Mouse (Mus musculus) MEL (cell line): ENCODE measurements around the gene Boc. TPM values are rescaled to one million over a fixed set of nuclear protein-coding genes. Genes with fewer than 3 reads are reported as not detected.

Experiments
- DNase-seq: peaks from one replicate; pipeline ENCODE4 v3.0.0; 2011; ENCODE audit warnings: low read depth, low spot score
- H3K27ac ChIP-seq: 2 replicates; pipeline ENCODE4 v1.5.1; 2012; ENCODE audit warnings: low read depth, mild to moderate bottlenecking, control low read depth, low read length, moderate library complexity; ENCODE audit not compliant: control insufficient read depth
- H3K27me3 ChIP-seq, 2 experiments: fragments of 150-350 bp in 1 of 2; sonication (generic) in 1 of 2; 2 replicates each; pipeline ENCODE4 v1.6.1; 2012; ENCODE audit warnings: low read length in 2 of 2, mild to moderate bottlenecking in 2 of 2, improper control_type of control experiment in 1 of 2, moderate library complexity in 1 of 2; ENCODE audit not compliant: insufficient read depth in 2 of 2, control insufficient read depth in 1 of 2
- H3K36me3 ChIP-seq, 2 experiments: 2 replicates each; pipeline ENCODE4 v1.6.1; 2012 to 2014; ENCODE audit warnings: low read length in 2 of 2, improper control_type of control experiment in 1 of 2, inconsistent platforms in 1 of 2, mild to moderate bottlenecking in 1 of 2; ENCODE audit not compliant: insufficient read depth in 2 of 2, control insufficient read depth in 1 of 2
- H3K4me1 ChIP-seq, 2 experiments: fragments of 150-350 bp in 1 of 2; sonication (generic) in 1 of 2; 2 replicates each; pipeline ENCODE4 v1.6.1; 2012; ENCODE audit warnings: low read length in 2 of 2, improper control_type of control experiment in 1 of 2, mild to moderate bottlenecking in 1 of 2; ENCODE audit not compliant: insufficient read depth in 2 of 2, control insufficient read depth in 1 of 2
- H3K4me3 ChIP-seq, 2 experiments: fragments of 150-350 bp in 1 of 2; sonication (generic) in 1 of 2; 2 replicates each; pipeline ENCODE4 v1.5.1; 2012; ENCODE audit warnings: low read depth in 2 of 2, low read length in 2 of 2, mild to moderate bottlenecking in 2 of 2, moderate library complexity in 2 of 2, control low read depth in 1 of 2, improper control_type of control experiment in 1 of 2; ENCODE audit not compliant: control insufficient read depth in 1 of 2, insufficient read depth in 1 of 2
- H3K79me2 ChIP-seq: 2 replicates; pipeline ENCODE4 v1.6.1; 2012; ENCODE audit warnings: mild to moderate bottlenecking, low read length, moderate library complexity; ENCODE audit not compliant: control insufficient read depth, poor library complexity, insufficient read depth
- H3K9ac ChIP-seq: 2 replicates; pipeline ENCODE4 v1.6.1; 2012; ENCODE audit warnings: low read depth, mild to moderate bottlenecking, control low read depth, low read length, moderate library complexity; ENCODE audit not compliant: control insufficient read depth, poor library complexity, severe bottlenecking
- H3K9me3 ChIP-seq: fragments of 150-350 bp; sonication (generic); replicated peaks from 2 replicates; pipeline ENCODE4 v1.6.1; 2012; ENCODE audit warnings: mild to moderate bottlenecking, low read length, improper control_type of control experiment, moderate library complexity; ENCODE audit not compliant: insufficient read depth
- ETS1 ChIP-seq: IDR thresholded peaks from 2 replicates; pipeline ENCODE4 v1.6.1; 2012; ENCODE audit warnings: low read depth, mild to moderate bottlenecking, inconsistent platforms, low read length, improper control_type of control experiment, moderate library complexity
- MAFK ChIP-seq: IDR thresholded peaks from 2 replicates; pipeline ENCODE4 v1.6.1; 2011; ENCODE audit warnings: low read depth, mild to moderate bottlenecking, low read length, improper control_type of control experiment, borderline replicate concordance
- MAX ChIP-seq: IDR thresholded peaks from 2 replicates; pipeline ENCODE4 v1.6.1; 2011; ENCODE audit warnings: low read length, improper control_type of control experiment
- MEF2A ChIP-seq: IDR thresholded peaks from 2 replicates; pipeline ENCODE4 v1.6.1; 2014; ENCODE audit warnings: low read depth, mild to moderate bottlenecking, inconsistent platforms, low read length, improper control_type of control experiment; ENCODE audit not compliant: poor library complexity, insufficient replicate concordance, severe bottlenecking; ENCODE audit errors: extremely low read depth
- POLR2A ChIP-seq, 2 experiments: IDR thresholded peaks; 2 replicates each; pipeline ENCODE4 v1.6.1; 2011 to 2012; ENCODE audit warnings: low read length in 2 of 2, mild to moderate bottlenecking in 2 of 2, control low read depth in 1 of 2, improper control_type of control experiment in 1 of 2, low read depth in 1 of 2, moderate library complexity in 1 of 2; ENCODE audit not compliant: control insufficient read depth in 1 of 2, insufficient read depth in 1 of 2, poor library complexity in 1 of 2
- TAL1 ChIP-seq: IDR thresholded peaks from 2 replicates; pipeline ENCODE4 v1.6.1; 2012; ENCODE audit warnings: mild to moderate bottlenecking, inconsistent platforms, low read length, moderate library complexity, mixed read lengths
- ZC3H11A ChIP-seq: IDR thresholded peaks from 2 replicates; pipeline ENCODE4 v1.6.1; 2012; ENCODE audit warnings: low read depth, mild to moderate bottlenecking, inconsistent platforms, low read length, improper control_type of control experiment
- polyA plus RNA-seq, 2 experiments: library from polyadenylated mRNA; stranded (reverse) in 1 of 2; unstranded in 1 of 2; fragments of >175 nt in 1 of 2; fragments of >200 nt in 1 of 2; gene quantifications; 2 replicates each; pipeline versions ENCODE4 v1.2.1 to v1.2.4; 2012; ENCODE audit warnings: low replicate concordance in 2 of 2, low read depth in 1 of 2; ENCODE audit not compliant: insufficient read length in 2 of 2, insufficient read depth in 1 of 2, missing spikeins in 1 of 2
- total RNA-seq: library from RNA; depleted of rRNA; stranded (reverse); fragments of 300-350 nt; gene quantifications from 2 replicates; pipeline ENCODE4 v1.2.3, GENCODE M21; 2012

The Boc gene
- total and polyA plus RNA-seq, 3 experiments = not detected

- H3K4me1 ChIP-seq = no peaks in the 10 kb centered on the region
- no peaks in the 10 kb centered on the region for H3K9me3 ChIP-seq
- no peak for DNase-seq
- no peak overlapping the region for H3K4me3 ChIP-seq
- no peaks in the 10 kb centered on the region for H3K36me3 ChIP-seq
- no peaks in the 10 kb centered on the region for H3K27me3 ChIP-seq
- no peak for TF ChIP-seq ETS1
- H3K79me2 ChIP-seq = no peaks in the 10 kb centered on the region
- H3K9ac ChIP-seq = no peak overlapping the region
- H3K27ac ChIP-seq = no peak overlapping the region
Measured at GRCm38 (mm10) chr16:44560214-44560613, 1.5 kb upstream of the Boc start.

- no peak for TF ChIP-seq MAX
- TF ChIP-seq MEF2A = no peak
- no peak for TF ChIP-seq MAFK
- no peak for TF ChIP-seq POLR2A (IDR thresholded peaks at IDR 0.05; ENCODE audit: control insufficient read depth in 1 of 2, insufficient read depth in 1 of 2, low read depth in 1 of 2, low read length in 2 of 2, poor library complexity in 1 of 2)
- TF ChIP-seq ETS1 = no peak
- no peak for TF ChIP-seq ZC3H11A
- Histone ChIP-seq H3K27me3 (no peaks in the 10 kb centered on the region), H3K27ac (no peak overlapping the region), H3K9ac (no peak overlapping the region), H3K36me3 (no peaks in the 10 kb centered on the region), H3K4me1 (no peaks in the 10 kb centered on the region), H3K79me2 (no peaks in the 10 kb centered on the region), H3K9me3 (no peaks in the 10 kb centered on the region), H3K4me3 (no peak overlapping the region)
- DNase-seq = no peak
Measured at GRCm38 (mm10) chr16:44559330-44559695, 616 bp upstream of the Boc start.

GRCm38 (mm10) chr16:44557661-44558470, 831 bp downstream of the Boc start:
- no peak overlapping the region for H3K4me3 ChIP-seq
- TF ChIP-seq TAL1 (no peak), POLR2A (IDR thresholded peaks at IDR 0.05; ENCODE audit: control insufficient read depth in 1 of 2, insufficient read depth in 1 of 2, low read depth in 1 of 2, low read length in 2 of 2, poor library complexity in 1 of 2) (0 out of 4 replicates have a peak, but pooled peaks of 1 of the 2 experiments have one; percentile 34)
- H3K27me3 ChIP-seq = no peaks in the 10 kb centered on the region
- H3K27ac ChIP-seq = no peak overlapping the region
- H3K9ac ChIP-seq = no peak overlapping the region
- no peaks in the 10 kb centered on the region for H3K4me1 ChIP-seq
- H3K36me3 ChIP-seq = no peaks in the 10 kb centered on the region
- no peaks in the 10 kb centered on the region for H3K9me3 ChIP-seq
- no peak for DNase-seq
- no peaks in the 10 kb centered on the region for H3K79me2 ChIP-seq
